Comparison of ENCODE assay signal across 12 mouse cellular contexts in genomic region chr9:89738295-89738694, GRCm38 (mm10). TPM values are rescaled to one million over a fixed set of nuclear protein-coding genes. Genes with fewer than 3 reads are reported as not detected.
A peak's percentile ranks its signal among the peaks of the same experiment; 100 is the strongest.
DNase-seq lines count a peak whose midpoint lies in the region; ATAC-seq lines count a peak whose summit lies in the region.
"Had no signal": no experiment of that assay in that cellular context is flagged by ENCODE, and none has a peak within 500 bp of the region (broad histone marks: within the 10 kb centered on the region; RNA-seq: fewer than 3 reads in every experiment).

TSS of gene Ankrd34c (minus strand) at chr9:89738475.

- no peaks in the 10 kb centered on the region for H3K36me3 ChIP-seq in hindbrain, embryonic 11.5 days (ENCODE audit: control insufficient read depth, insufficient read depth, low read length)
- no peaks in the 10 kb centered on the region for H3K36me3 ChIP-seq in hindbrain, embryonic 10.5 days
- no peaks in the 10 kb centered on the region for H3K36me3 ChIP-seq in midbrain, embryonic 10.5 days
- H3K36me3 ChIP-seq in liver, embryonic 11.5 days (ENCODE audit: control insufficient read depth, insufficient read depth, low read length) = no peaks in the 10 kb centered on the region
- H3K36me3 ChIP-seq: embryonic facial prominence, embryonic 15.5 days; heart, embryonic 15.5 days had no signal

- no peaks in the 10 kb centered on the region for H3K9me3 ChIP-seq in hindbrain, embryonic 11.5 days (ENCODE audit: control insufficient read depth, low read length)
- no peaks in the 10 kb centered on the region for H3K9me3 ChIP-seq in hindbrain, embryonic 10.5 days
- no peaks in the 10 kb centered on the region for H3K9me3 ChIP-seq in midbrain, embryonic 10.5 days (replicated peaks)
- no peaks in the 10 kb centered on the region for H3K9me3 ChIP-seq in liver, embryonic 11.5 days (ENCODE audit: control insufficient read depth, low read length)
- H3K9me3 ChIP-seq: embryonic facial prominence, embryonic 15.5 days; heart, embryonic 15.5 days had no signal

- DNase-seq in hindbrain, embryonic 11.5 days (ENCODE audit: low spot score) = peak; percentile 5
- no peak for DNase-seq in hindbrain, embryonic 10.5 days (ENCODE audit: low spot score)
- DNase-seq in frontal cortex, postnatal 36 days (ENCODE audit: low spot score in 2 of 2) = peak; percentile 50 to 62
- no peak for DNase-seq in midbrain, embryonic 10.5 days (ENCODE audit: low spot score)
- peak; percentile 48 to 67 for DNase-seq in right cerebral cortex, postnatal 36 days (ENCODE audit: low spot score in 2 of 2)
- DNase-seq in liver, embryonic 11.5 days (ENCODE audit: low spot score) = no peak
- no peak for DNase-seq in natural killer cell, adult 2 months (ENCODE audit: low spot score in 2 of 2)
- DNase-seq in heart, postnatal 36 days = no peak

- intact Hi-C loops in heart, postnatal 36 days (cut with DNase I) = no loop called here

- 4% methylated on average over 8 of the region's 8 CpGs for WGBS in hindbrain, embryonic 11.5 days
- WGBS in hindbrain, embryonic 10.5 days = 2% methylated on average over 8 of the region's 8 CpGs
- 4% methylated on average over 8 of the region's 8 CpGs for WGBS in midbrain, embryonic 10.5 days
- 8% methylated on average over 8 of the region's 8 CpGs for WGBS in liver, embryonic 11.5 days

- no peak within 1 kb of the TSS for H3K27ac ChIP-seq in hindbrain, embryonic 11.5 days (ENCODE audit: low read depth, low read length)
- H3K27ac ChIP-seq in hindbrain, embryonic 10.5 days = no peak within 1 kb of the TSS
- no peak within 1 kb of the TSS for H3K27ac ChIP-seq in midbrain, embryonic 10.5 days (replicated peaks)
- no peak within 1 kb of the TSS for H3K27ac ChIP-seq in liver, embryonic 11.5 days (ENCODE audit: low read depth, low read length)
- H3K27ac ChIP-seq: embryonic facial prominence, embryonic 15.5 days; heart, embryonic 15.5 days had no signal

- no peak within 1 kb of the TSS for H3K4me3 ChIP-seq in hindbrain, embryonic 11.5 days (ENCODE audit: low read depth, low read length)
- no peak within 1 kb of the TSS for H3K4me3 ChIP-seq in hindbrain, embryonic 10.5 days
- peak within 1 kb of the TSS; percentile 23; the same call in 1 of the 2 replicates for H3K4me3 ChIP-seq in midbrain, embryonic 10.5 days
- no peak within 1 kb of the TSS for H3K4me3 ChIP-seq in liver, embryonic 11.5 days (ENCODE audit: low read depth, low read length)
- H3K4me3 ChIP-seq: embryonic facial prominence, embryonic 15.5 days; heart, embryonic 15.5 days had no signal

- H3K4me2 ChIP-seq in hindbrain, embryonic 11.5 days (replicated peaks; ENCODE audit: low read depth, low read length) = no peak within 1 kb of the TSS
- H3K4me2 ChIP-seq in liver, embryonic 11.5 days = no peak within 1 kb of the TSS
- H3K4me2 ChIP-seq: embryonic facial prominence, embryonic 15.5 days; heart, embryonic 15.5 days had no signal

- ATAC-seq in hindbrain, embryonic 11.5 days (ENCODE audit: low FRiP score) = no peak; the same call in 1 of the 2 replicates
- ATAC-seq in liver, embryonic 11.5 days (replicated peaks; ENCODE audit: low FRiP score) = no peak

- H3K4me1 ChIP-seq in hindbrain, embryonic 11.5 days (replicated peaks; ENCODE audit: control insufficient read depth, insufficient read depth, low read length) = no peaks in the 10 kb centered on the region; the same call in 1 of the 2 replicates
- peaks cover 11% of the 10 kb centered on the region for H3K4me1 ChIP-seq in hindbrain, embryonic 10.5 days (replicated peaks)
- H3K4me1 ChIP-seq in midbrain, embryonic 10.5 days = peaks cover 12% of the 10 kb centered on the region; the same call in 1 of the 2 replicates
- H3K4me1 ChIP-seq in liver, embryonic 11.5 days (replicated peaks; ENCODE audit: control insufficient read depth, insufficient read depth, low read length) = no peaks in the 10 kb centered on the region
- H3K4me1 ChIP-seq: embryonic facial prominence, embryonic 15.5 days; heart, embryonic 15.5 days had no signal

- peaks cover 9% of the 10 kb centered on the region for H3K27me3 ChIP-seq in hindbrain, embryonic 11.5 days (ENCODE audit: control insufficient read depth, insufficient read depth, low read length)
- peaks cover 22% of the 10 kb centered on the region for H3K27me3 ChIP-seq in hindbrain, embryonic 10.5 days (ENCODE audit: insufficient read depth, poor library complexity, severe bottlenecking)
- peaks cover 21% of the 10 kb centered on the region for H3K27me3 ChIP-seq in midbrain, embryonic 10.5 days (ENCODE audit: low read depth, poor library complexity, severe bottlenecking)
- no peaks in the 10 kb centered on the region for H3K27me3 ChIP-seq in liver, embryonic 11.5 days (replicated peaks; ENCODE audit: control insufficient read depth, insufficient read depth, low read length)

- no peak within 1 kb of the TSS for H3K9ac ChIP-seq in hindbrain, embryonic 11.5 days (ENCODE audit: low read depth, low read length)
- H3K9ac ChIP-seq in liver, embryonic 11.5 days (ENCODE audit: low read depth, low read length) = no peak within 1 kb of the TSS
- H3K9ac ChIP-seq: embryonic facial prominence, embryonic 15.5 days; heart, embryonic 15.5 days had no signal

RNA-seq across cellular contexts. Expression of gene Ankrd34c, which starts in this region (rescaled TPM):
- not detected in 2 replicates for polyA plus RNA-seq in hindbrain, embryonic 11.5 days (2014; fragmentation: Nextera tagmentation; extraction: Ambion mirVana)
- not detected in 2 replicates for polyA plus RNA-seq in hindbrain, embryonic 10.5 days (2016; fragmentation: Nextera tagmentation; extraction: Ambion mirVana)
- polyA plus RNA-seq in midbrain, embryonic 10.5 days (2016; fragmentation: Nextera tagmentation; extraction: Ambion mirVana) = not detected in 2 replicates
- polyA plus RNA-seq in liver, embryonic 11.5 days (2014; fragmentation: Nextera tagmentation; extraction: Ambion mirVana) = not detected in 2 replicates
- not detected for total RNA-seq in heart, postnatal 36 days (2021)
- polyA plus RNA-seq: embryonic facial prominence, embryonic 15.5 days; heart, embryonic 15.5 days; liver, embryonic 16.5 days; testis, adult 2 months had no signal

Comparison
In these comparisons a context has a peak if more than half of its experiments do, and no peak if none do; other contexts are left out.
1. Peak in DNase-seq in hindbrain, embryonic 11.5 days; RNA of the gene not detected or under 1 TPM.
2. DNase-seq: peak in frontal cortex, postnatal 36 days (2 of 2) and right cerebral cortex, postnatal 36 days (2 of 2); none in hindbrain, embryonic 10.5 days (single experiment), midbrain, embryonic 10.5 days (single experiment), liver, embryonic 11.5 days (single experiment), natural killer cell, adult 2 months (0 of 2) and heart, postnatal 36 days (0 of 2).